Mouse (Mus musculus) T-cell, adult 2 months (primary cell): ENCODE data around the gene Ryr2.

Experiments used
- DNase-seq: peaks from one replicate; pipeline ENCODE4 v3.0.0; 2022; ENCODE audit warnings: low spot score

The Ryr2 gene

GRCm38 (mm10) chr13:11542546-11542945 is 564.2 kb downstream of the Ryr2 start:
- DNase-seq, result no peak

- no peak for DNase-seq
Observed at GRCm38 (mm10) chr13:11536851-11537250, 569.9 kb downstream of the Ryr2 start.

GRCm38 (mm10) chr13:11535874-11536273 is 570.9 kb downstream of the Ryr2 start:
- no peak for DNase-seq

GRCm38 (mm10) chr13:11533265-11533664 is 573.5 kb downstream of the Ryr2 start:
- DNase-seq, result no peak

- DNase-seq, result no peak
Observed at GRCm38 (mm10) chr13:11532014-11532890, 574.5 kb downstream of the Ryr2 start.

- DNase-seq, result no peak
Observed at GRCm38 (mm10) chr13:11523612-11524011, 583.1 kb downstream of the Ryr2 start.

GRCm38 (mm10) chr13:11520765-11521164 is 586.0 kb downstream of the Ryr2 start:
- no peak for DNase-seq

- no peak for DNase-seq
Observed at GRCm38 (mm10) chr13:11511540-11512177, 595.1 kb downstream of the Ryr2 start.
